Mouse (Mus musculus): Measurements from ENCODE around the gene Chpf2. TPM values are rescaled to one million over a fixed set of nuclear protein-coding genes. Genes with fewer than 3 reads are reported as not detected.
A peak's percentile ranks its signal among the peaks of the same experiment; 100 is the strongest.
"Not testable (repeated sequence)": the region's sequence is repeated elsewhere in the genome, so short reads cannot be mapped to it uniquely, and the experiment has no call there.

The Chpf2 gene
- 24.2 and 26.4 TPM in 2 replicates for polyA plus RNA-seq (2015; fragmentation: Nextera tagmentation; extraction: Ambion mirVana)

DNA sequence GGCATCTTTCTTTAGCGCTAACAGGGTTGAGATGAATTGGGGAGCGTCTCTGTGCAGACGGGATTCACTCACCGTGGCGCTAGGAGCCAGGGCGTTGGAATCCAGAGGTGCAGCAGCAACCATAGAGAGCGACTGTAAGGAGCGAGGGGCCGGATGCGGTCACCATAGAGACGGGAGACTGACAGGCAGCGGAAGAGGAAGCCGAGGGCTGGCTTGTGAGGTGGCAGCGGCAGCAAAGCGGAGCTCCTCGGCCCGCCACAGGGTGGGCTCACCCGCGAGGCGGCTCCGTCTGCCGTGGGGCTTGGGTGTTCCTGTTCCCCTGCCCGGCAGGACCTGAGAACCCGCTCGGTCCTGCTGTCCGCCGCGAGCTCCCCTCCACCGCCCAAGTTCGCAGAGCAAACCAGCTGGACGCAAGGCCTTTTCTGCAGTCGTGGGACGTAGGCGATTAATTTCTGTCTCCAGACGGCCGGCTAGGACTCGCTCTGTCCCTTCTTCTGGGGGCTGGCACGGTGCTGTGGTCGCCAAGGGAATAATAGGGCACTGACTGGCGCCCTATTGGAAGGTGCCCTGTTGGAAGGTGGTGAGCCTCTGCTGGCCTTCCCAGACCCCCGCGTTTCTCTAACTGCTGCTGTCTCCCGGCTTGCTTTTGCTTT lies at the start of gene Chpf2:
TSS of gene Chpf2 (plus strand) at position 195 of the 653 bp plus-strand sequence.
- Histone ChIP-seq H3K9me3 (no peaks in the 10 kb centered on the region), H3K36me3 (peaks cover 26% of the 10 kb centered on the region), H3K4me2 (peak within 1 kb of the TSS; percentile 92), H3K27me3 (peaks cover 4% of the 10 kb centered on the region; the same call in 1 of the 2 replicates), H3K4me3 (peak within 1 kb of the TSS; percentile 87), H3K4me1 (peaks cover 32% of the 10 kb centered on the region), H3K27ac (peak within 1 kb of the TSS; percentile 73), H3K9ac (peak within 1 kb of the TSS; percentile 87)
- peak; percentile 87 for ATAC-seq (ENCODE audit: insufficient number of reproducible peaks, insufficient read depth, low FRiP score, low TSS enrichment, low read depth)
- WGBS, result under 1% methylated on average over 43 of the region's 43 CpGs

DNA sequence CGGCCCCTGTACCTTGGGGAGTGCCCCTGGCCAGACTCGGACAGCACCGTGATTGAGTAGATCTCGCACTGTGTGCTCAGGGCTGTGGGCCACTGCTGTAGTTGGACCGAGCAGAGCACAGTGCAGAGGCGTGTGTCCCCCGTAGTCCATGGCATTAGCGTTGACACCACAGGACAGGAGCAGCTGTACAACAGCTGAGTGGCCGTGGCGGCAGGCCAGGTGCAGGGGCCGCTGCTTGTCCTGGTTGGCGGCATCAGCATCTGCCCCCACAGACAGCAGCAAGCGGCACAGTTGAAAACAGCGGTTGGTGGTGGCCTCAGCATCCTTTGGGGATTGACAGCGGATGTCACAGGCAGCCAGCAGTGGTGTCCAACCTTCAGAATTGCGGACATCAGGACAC lies 48.9 kb upstream of the Chpf2 start:
- Histone ChIP-seq H3K27ac (no peak overlapping the region), H3K9ac (no peak overlapping the region), H3K36me3 (no peaks in the 10 kb centered on the region), H3K4me1 (peaks cover 16% of the 10 kb centered on the region), H3K4me3 (no peak overlapping the region), H3K27me3 (peaks cover 14% of the 10 kb centered on the region; the same call in 1 of the 2 replicates), H3K4me2 (no peak overlapping the region), H3K9me3 (no peaks in the 10 kb centered on the region)
- WGBS, result 64% methylated on average over 16 of the region's 16 CpGs
- no peak for ATAC-seq (ENCODE audit: insufficient number of reproducible peaks, insufficient read depth, low FRiP score, low TSS enrichment, low read depth)

DNA sequence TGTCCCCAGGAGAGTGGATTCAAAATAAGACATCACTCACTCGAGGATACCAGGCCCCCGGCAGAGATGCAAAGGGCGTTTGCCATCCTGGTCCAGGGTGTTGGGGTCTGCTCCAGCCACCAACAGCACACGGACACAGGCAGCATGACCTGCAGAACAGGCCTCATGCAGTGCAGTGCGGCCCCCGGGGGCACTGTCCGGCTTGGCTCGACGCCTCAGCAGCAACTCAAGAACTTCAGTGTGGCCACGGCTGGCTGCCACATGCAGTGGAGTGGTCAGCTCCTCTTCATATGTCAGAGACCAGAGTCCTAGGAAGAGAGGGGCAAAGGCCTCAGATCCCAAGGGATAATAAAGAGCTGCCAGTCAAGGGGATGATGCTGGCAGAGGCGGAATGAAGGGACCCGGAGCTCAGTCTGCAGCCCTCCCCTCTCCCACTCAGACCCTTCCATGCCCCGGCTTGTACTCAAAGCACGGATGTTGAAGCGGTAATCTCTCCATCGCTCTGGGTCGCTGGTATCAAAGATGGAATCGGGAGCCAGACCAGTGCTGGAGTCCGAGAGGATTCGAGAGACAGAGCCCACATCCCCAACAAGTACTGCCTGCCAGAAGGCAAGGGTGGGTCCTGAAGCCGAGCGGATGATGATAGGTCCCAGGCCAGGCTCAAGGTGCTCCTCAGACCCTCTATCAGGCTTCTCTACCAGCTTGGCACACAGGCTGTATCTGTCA lies 46.8 kb upstream of the Chpf2 start:
- H3K9ac ChIP-seq, result no peak overlapping the region
- peaks cover 16% of the 10 kb centered on the region for H3K4me1 ChIP-seq
- no peak for ATAC-seq (ENCODE audit: insufficient number of reproducible peaks, insufficient read depth, low FRiP score, low TSS enrichment, low read depth)
- H3K4me3 ChIP-seq, result no peak overlapping the region
- no peaks in the 10 kb centered on the region for H3K9me3 ChIP-seq
- 72% methylated on average over 22 of the region's 22 CpGs for WGBS
- H3K4me2 ChIP-seq, result no peak overlapping the region
- no peak overlapping the region for H3K27ac ChIP-seq
- H3K36me3 ChIP-seq, result no peaks in the 10 kb centered on the region
- 0 out of 2 replicates have a peak, but pooled peaks cover 5% of the 10 kb centered on the region for H3K27me3 ChIP-seq

DNA sequence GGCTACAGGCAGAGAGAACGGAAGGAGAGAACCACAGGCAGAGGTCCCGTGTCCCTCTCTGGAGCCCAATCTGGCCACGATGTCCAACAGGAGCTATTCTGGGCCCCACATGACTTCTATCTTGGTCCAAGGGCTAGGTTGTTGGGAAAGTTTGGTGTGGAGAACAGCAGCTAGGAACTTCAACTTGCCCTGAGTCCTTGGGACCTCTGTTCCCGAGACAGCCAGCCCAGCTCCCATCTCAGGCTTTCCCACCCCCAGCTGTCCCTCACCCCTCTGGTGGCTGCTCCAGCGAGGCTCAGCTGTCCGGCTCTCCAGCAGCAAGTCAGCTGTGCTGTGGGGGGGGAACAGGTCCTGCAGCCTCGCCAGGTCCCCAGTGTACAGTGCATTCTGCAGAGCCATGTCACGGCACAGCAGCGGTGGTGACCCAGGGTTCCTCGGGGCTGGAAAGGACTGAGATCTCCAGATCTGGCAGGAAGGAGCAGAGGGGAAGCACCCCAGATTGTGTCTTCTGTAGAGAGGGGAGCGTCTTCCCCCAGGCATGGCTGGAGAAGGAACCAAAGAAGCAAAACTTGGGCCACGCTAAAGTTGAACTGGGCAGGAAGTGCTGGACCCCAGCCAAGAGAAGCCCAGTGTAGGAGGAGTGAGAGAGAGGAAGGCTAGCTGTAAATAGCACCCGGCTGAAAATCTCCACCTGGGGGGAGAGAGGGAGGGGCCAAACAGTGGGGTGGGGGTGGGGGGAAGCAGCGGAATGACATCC lies 46.0 kb upstream of the Chpf2 start, which contains the start of gene Asb10:
TSS of gene Asb10 (minus strand) at position 592 of the 757 bp plus-strand sequence.
- ATAC-seq (ENCODE audit: insufficient number of reproducible peaks, insufficient read depth, low FRiP score, low TSS enrichment, low read depth), result no peak
- Histone ChIP-seq H3K4me1 (peaks cover 16% of the 10 kb centered on the region), H3K9ac (peak within 1 kb of the TSS; percentile 21; the same call in 1 of the 2 replicates), H3K36me3 (no peaks in the 10 kb centered on the region), H3K4me2 (peak within 1 kb of the TSS; percentile 49), H3K27ac (no peak within 1 kb of the TSS), H3K27me3 (0 out of 2 replicates have a peak, but pooled peaks cover 3% of the 10 kb centered on the region), H3K4me3 (peak within 1 kb of the TSS; percentile 9; the same call in 1 of the 2 replicates), H3K9me3 (no peaks in the 10 kb centered on the region)
- WGBS, result 27% methylated on average over 14 of the region's 14 CpGs

DNA sequence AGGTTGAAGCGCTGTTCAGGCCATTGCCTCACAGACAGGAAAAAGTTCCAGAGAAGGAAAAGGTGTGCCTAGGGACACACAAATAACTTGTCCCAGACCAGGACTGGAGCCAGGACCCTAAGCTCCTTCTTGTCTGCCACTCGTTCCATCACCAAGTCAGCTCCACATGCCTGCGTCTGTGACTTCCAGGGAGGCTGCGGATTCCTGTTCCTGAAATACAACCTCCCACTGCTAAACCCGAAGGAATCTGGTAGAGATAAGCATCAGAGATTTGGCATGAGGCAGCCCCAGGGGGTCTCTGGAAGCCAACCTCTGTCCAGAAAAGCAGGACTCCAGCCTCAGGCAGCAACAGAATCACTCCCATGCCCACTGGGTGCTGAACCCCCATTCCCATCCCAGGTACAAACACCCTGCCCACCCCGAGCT lies 45.4 kb upstream of the Chpf2 start:
- Histone ChIP-seq H3K9me3 (no peaks in the 10 kb centered on the region), H3K27ac (no peak overlapping the region), H3K36me3 (no peaks in the 10 kb centered on the region), H3K4me1 (peaks cover 16% of the 10 kb centered on the region), H3K4me3 (no peak overlapping the region), H3K4me2 (peak overlapping the region; percentile 49), H3K9ac (no peak overlapping the region; the same call in 1 of the 2 replicates), H3K27me3 (no peaks in the 10 kb centered on the region)
- no peak for ATAC-seq (ENCODE audit: insufficient number of reproducible peaks, insufficient read depth, low FRiP score, low TSS enrichment, low read depth)
- 13% methylated on average over 6 of the region's 6 CpGs for WGBS

DNA sequence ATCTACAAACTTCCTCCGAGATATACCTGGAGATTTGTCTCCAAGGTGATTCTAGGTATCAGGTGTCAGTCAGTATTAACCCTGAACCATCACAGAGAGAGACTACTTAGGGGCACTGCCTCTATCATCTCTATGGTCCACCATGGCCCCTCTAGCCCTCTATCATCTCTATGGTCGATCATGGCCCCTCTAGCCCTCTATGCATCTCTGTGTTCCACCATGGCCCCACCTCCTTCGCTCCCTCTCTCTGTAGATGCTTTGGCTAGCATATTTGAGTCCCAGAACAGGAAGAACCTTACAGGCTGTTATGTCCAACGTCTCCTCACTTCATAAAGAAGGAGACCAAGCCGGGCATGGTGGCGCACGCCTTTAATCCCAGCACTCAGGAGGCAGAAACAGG lies 43.9 kb upstream of the Chpf2 start:
- WGBS, result 78% methylated on average over 7 of the region's 7 CpGs
- no peaks in the 10 kb centered on the region for H3K36me3 ChIP-seq
- peaks cover 16% of the 10 kb centered on the region for H3K4me1 ChIP-seq
- H3K27me3 ChIP-seq, result no peaks in the 10 kb centered on the region
- H3K9me3 ChIP-seq, result no peaks in the 10 kb centered on the region
- H3K4me3 ChIP-seq, result no peak overlapping the region
- no peak overlapping the region for H3K27ac ChIP-seq
- H3K4me2 ChIP-seq, result no peak overlapping the region
- no peak for ATAC-seq (ENCODE audit: insufficient number of reproducible peaks, insufficient read depth, low FRiP score, low TSS enrichment, low read depth)
- H3K9ac ChIP-seq, result no peak overlapping the region

DNA sequence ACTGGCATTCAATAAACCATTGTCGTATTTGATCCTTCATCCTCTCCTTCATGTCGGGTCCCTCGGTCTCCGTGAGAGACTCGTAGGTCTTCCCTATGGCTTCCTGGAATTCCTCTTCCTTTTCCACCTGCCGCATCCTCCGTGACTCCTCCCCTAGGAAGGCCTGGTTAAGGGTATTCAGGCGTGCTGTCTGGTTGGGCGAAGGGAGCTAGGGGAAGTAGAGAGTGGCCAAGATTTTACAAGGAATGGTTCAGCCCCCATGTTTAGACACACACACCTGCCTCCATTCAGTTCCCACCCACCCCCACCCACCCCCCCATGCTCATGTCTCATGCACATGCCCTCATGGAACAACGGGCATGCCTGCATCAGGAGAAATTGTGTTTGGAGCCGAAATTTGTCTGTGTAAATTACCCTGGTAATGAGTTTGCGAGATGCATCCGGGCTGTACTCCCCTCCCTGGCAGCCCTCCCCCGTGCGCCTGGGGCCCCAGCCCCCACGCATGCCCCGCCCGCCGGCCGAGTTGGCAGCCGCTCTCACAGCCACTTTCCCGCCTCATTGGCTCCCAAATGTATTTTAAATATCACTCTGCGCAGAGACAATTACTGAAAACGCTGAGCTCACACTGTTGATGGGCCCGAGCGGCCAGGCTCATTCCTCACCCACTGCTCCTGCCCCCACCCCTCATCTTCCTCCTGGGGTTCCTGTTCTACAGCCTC lies 35.8 kb upstream of the Chpf2 start:
- H3K4me1 ChIP-seq, result peaks cover 29% of the 10 kb centered on the region
- H3K9ac ChIP-seq, result peak overlapping the region; percentile 27; the same call in 1 of the 2 replicates
- peak; percentile 28; the same call in 1 of the 2 replicates for ATAC-seq (ENCODE audit: insufficient number of reproducible peaks, insufficient read depth, low FRiP score, low TSS enrichment, low read depth)
- peak overlapping the region; percentile 53 for H3K4me2 ChIP-seq
- H3K36me3 ChIP-seq, result no peaks in the 10 kb centered on the region
- H3K27ac ChIP-seq, result no peak overlapping the region
- peaks cover 33% of the 10 kb centered on the region for H3K27me3 ChIP-seq
- H3K9me3 ChIP-seq, result no peaks in the 10 kb centered on the region
- 24% methylated on average over 26 of the region's 26 CpGs for WGBS
- no peak overlapping the region for H3K4me3 ChIP-seq

DNA sequence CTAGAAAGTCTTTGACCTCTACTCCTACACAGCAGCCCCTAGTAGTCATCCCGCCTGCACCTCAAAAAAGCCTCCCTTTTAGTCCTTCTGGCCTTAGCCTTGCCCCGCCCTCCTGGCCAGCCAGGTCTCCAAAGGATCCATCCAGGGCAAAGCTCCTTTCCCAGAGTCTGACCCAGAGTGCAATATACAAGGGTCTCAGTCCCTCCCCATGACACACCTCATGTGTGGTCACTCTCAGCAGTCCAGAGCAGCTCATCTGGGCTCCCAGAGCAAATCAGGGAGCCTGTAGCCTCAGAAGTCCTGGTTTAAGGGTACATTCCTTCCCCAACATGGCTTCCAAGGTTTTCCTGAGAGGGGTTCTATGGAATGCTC lies 35.2 kb upstream of the Chpf2 start:
- Histone ChIP-seq H3K9ac (peak overlapping the region; percentile 27; the same call in 1 of the 2 replicates), H3K27me3 (peaks cover 33% of the 10 kb centered on the region), H3K9me3 (no peaks in the 10 kb centered on the region), H3K36me3 (no peaks in the 10 kb centered on the region), H3K4me1 (peaks cover 29% of the 10 kb centered on the region), H3K4me3 (no peak overlapping the region), H3K4me2 (peak overlapping the region; percentile 53), H3K27ac (no peak overlapping the region)
- WGBS, result 54% methylated on average over 2 of the region's 2 CpGs
- ATAC-seq (ENCODE audit: insufficient number of reproducible peaks, insufficient read depth, low FRiP score, low TSS enrichment, low read depth), result no peak

DNA sequence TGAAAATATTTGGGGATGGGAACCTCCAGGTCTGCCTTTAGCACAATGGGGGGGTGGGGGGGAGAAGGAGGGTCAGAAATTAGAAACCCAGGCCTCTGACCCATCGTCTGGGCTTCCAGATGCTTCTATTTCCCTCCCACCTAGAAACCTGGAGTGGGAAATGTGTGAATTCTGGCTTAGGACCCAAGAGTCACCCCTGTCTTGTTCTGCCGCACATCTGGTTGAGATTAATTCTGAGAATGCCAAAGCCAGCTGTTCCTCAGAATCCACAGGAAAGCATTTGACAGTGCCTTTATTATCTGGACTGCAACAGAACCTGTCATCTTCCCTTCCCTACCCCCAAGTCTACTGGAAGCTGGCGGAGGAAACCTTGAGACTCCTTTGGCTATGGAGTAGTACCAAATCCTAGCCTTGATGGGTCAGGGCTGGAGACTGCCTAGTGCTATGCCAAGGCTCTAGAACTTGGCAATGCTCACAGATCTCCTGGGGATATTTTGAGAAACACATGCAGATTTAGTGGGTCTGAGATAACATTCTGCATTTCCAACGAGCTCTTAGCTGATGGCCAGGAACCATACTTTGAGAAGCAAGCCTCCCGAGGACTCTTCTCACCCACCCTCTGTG lies 32.8 kb upstream of the Chpf2 start:
- Histone ChIP-seq H3K4me3 (no peak overlapping the region), H3K4me2 (no peak overlapping the region), H3K27me3 (peaks cover 30% of the 10 kb centered on the region), H3K9me3 (no peaks in the 10 kb centered on the region), H3K36me3 (no peaks in the 10 kb centered on the region), H3K9ac (no peak overlapping the region), H3K4me1 (peaks cover 29% of the 10 kb centered on the region), H3K27ac (no peak overlapping the region)
- 35% methylated on average over 5 of the region's 5 CpGs for WGBS
- no peak for ATAC-seq (ENCODE audit: insufficient number of reproducible peaks, insufficient read depth, low FRiP score, low TSS enrichment, low read depth)

DNA sequence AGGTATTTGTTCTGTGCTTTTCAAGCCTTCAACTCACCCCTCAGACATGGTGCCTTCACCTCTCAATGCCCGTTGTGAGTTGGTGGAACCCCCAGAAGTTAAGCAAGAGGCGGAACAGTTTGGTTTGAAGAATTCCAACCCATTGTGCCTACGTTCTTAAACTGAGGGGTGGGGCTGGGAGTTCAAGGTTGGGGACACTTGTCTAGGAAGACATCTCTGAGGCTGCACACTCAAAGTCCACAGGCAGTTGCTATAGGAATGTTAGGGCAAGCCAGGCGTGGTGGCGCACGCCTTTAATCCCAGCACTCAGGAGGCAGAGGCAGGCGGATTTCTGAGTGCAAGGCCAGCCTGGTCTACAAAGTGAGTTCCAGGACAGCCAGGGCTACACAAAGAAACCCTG lies 31.2 kb upstream of the Chpf2 start:
- not testable (repeated sequence) for H3K27ac ChIP-seq; H3K36me3 ChIP-seq; H3K9ac ChIP-seq; H3K9me3 ChIP-seq; H3K4me2 ChIP-seq; ATAC-seq (ENCODE audit: insufficient number of reproducible peaks, insufficient read depth, low FRiP score, low TSS enrichment, low read depth); H3K4me3 ChIP-seq
- Histone ChIP-seq H3K4me1 (peaks cover 29% of the 10 kb centered on the region), H3K27me3 (peaks cover 18% of the 10 kb centered on the region)
- WGBS, result 91% methylated on average over 7 of the region's 7 CpGs

Measured in embryonic facial prominence, embryonic 13.5 days (tissue).